Mouse (Mus musculus) limb, embryonic 12.5 days (tissue): ENCODE results near the gene S100a2. TPM values are rescaled to one million over a fixed set of nuclear protein-coding genes. Genes with fewer than 3 reads are reported as not detected.

Experiments
- ATAC-seq: fragments of 200-750 bp; cut with Nextera tagmentation; 2 replicates; pipeline ENCODE4 v1.8.0; 2017; ENCODE audit warnings: low read depth, moderate TSS enrichment; ENCODE audit not compliant: insufficient number of reproducible peaks, insufficient read depth, low FRiP score, low TSS enrichment
- H3K27ac ChIP-seq: fragments of 300-500 bp; sonication (generic); 2 replicates; pipeline ENCODE4 v1.5.1; 2016; ENCODE audit warnings: mild to moderate bottlenecking, moderate library complexity
- H3K27me3 ChIP-seq: fragments of 300-500 bp; sonication (generic); 2 replicates; pipeline ENCODE4 v1.6.1; 2016; ENCODE audit warnings: mild to moderate bottlenecking, moderate library complexity
- H3K36me3 ChIP-seq: fragments of 300-500 bp; sonication (generic); 2 replicates; pipeline ENCODE4 v1.6.1; 2016; ENCODE audit warnings: mild to moderate bottlenecking, moderate library complexity
- H3K4me1 ChIP-seq: fragments of 300-500 bp; sonication (generic); replicated peaks from 2 replicates; pipeline ENCODE4 v1.6.1; 2016
- H3K4me2 ChIP-seq: fragments of 300-500 bp; sonication (generic); 2 replicates; pipeline ENCODE4 v1.6.1; 2016; ENCODE audit warnings: mild to moderate bottlenecking, moderate library complexity
- H3K4me3 ChIP-seq: fragments of 300-500 bp; sonication (generic); replicated peaks from 2 replicates; pipeline ENCODE4 v1.5.1; 2016; ENCODE audit warnings: mild to moderate bottlenecking
- H3K9ac ChIP-seq: fragments of 300-500 bp; sonication (generic); replicated peaks from 2 replicates; pipeline ENCODE4 v1.6.1; 2016; ENCODE audit warnings: mild to moderate bottlenecking, moderate library complexity
- H3K9me3 ChIP-seq: fragments of 300-500 bp; sonication (generic); 2 replicates; pipeline ENCODE4 v1.6.1; 2016; ENCODE audit warnings: mild to moderate bottlenecking, moderate library complexity
- WGBS: fragments of 180-500 bp; shearing (Covaris S2); methylation state at CpG from one replicate; pipeline ENCODE4 v1.1.7; 2016; 5-methylcytosine and 5-hydroxymethylcytosine counted together
- polyA plus RNA-seq: library from polyadenylated mRNA; unstranded; fragments of >200 nt; fragmentation: Nextera tagmentation; extraction: Ambion mirVana; gene quantifications from 2 replicates; pipeline ENCODE4 v1.2.1, GENCODE M21; 2016

Gene S100a2
- polyA plus RNA-seq, 1 experiment from 2014 or later: not detected

- H3K4me3 ChIP-seq: no peak overlapping the region
- H3K27ac ChIP-seq: no peak overlapping the region
- peaks cover 10% of the 10 kb centered on the region for H3K4me1 ChIP-seq
- no peak overlapping the region for H3K9ac ChIP-seq
- H3K9me3 ChIP-seq: no peaks in the 10 kb centered on the region
- ATAC-seq: no peak
- H3K36me3 ChIP-seq: no peaks in the 10 kb centered on the region
- H3K4me2 ChIP-seq: no peak overlapping the region
- 94% methylated on average over 5 of the region's 5 CpGs for WGBS
- H3K27me3 ChIP-seq: no peaks in the 10 kb centered on the region
Measured at GRCm38 (mm10) chr3:90581141-90581540, 8.9 kb upstream of the S100a2 start.

DNA sequence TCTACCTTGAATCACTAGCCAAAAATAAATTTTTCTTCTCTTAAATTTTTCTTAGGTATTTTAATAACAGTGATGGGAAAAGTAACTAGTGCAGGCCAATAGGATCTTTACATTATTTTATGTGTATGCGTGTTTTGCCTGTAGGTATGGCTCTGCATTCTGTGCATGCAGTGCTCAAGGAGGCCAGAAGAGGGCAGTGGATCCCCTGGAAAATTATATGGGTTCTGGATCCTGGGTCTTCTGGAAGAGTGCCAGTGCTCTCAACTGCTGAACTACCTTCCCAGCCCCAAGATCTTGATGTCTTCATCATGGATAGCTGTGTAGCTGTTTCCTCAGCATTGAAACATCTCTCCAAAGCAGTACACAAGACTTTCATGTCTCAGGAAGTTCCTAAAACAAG lies 7.9 kb upstream of the S100a2 start:
- 100% methylated on average over 1 of the region's 1 CpGs for WGBS
- no peaks in the 10 kb centered on the region for H3K36me3 ChIP-seq

GRCm38 (mm10) chr3:90582556-90582955 lies 7.5 kb upstream of the S100a2 start:
- no peak for ATAC-seq
- WGBS: 80% methylated on average over 4 of the region's 4 CpGs

More for the DNA sequence above, 7.9 kb upstream of the S100a2 start:
- Histone ChIP-seq H3K9me3 (no peaks in the 10 kb centered on the region), H3K4me3 (no peak overlapping the region), H3K27me3 (no peaks in the 10 kb centered on the region), H3K27ac (no peak overlapping the region), H3K4me2 (no peak overlapping the region), H3K9ac (no peak overlapping the region), H3K4me1 (peaks cover 10% of the 10 kb centered on the region)
- no peak for ATAC-seq

DNA sequence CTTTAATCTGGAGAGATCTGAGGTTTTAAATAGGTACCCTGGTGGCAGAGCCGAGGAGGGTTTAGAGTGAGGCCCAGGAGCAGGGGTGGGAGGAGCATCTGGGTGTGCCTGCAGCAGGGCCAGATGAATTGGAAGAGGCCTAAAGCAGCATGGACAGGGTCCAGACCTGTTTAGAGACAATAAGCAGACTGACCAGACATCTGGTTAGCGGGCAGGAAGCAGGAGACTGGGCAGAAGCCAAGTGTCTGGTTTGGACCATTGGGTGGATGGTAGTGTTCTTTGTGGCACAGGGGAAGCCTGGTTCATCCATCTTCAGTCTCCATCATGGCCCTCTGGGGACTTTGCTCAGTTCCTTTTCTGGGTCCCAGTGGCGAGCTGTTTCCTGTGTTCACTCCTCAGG lies 6.2 kb upstream of the S100a2 start:
- ATAC-seq: no peak
- 43% methylated on average over 3 of the region's 3 CpGs for WGBS
- H3K9ac ChIP-seq: no peak overlapping the region

More at GRCm38 (mm10) chr3:90582556-90582955, 7.5 kb upstream of the S100a2 start:
- Histone ChIP-seq H3K9me3 (no peaks in the 10 kb centered on the region), H3K36me3 (no peaks in the 10 kb centered on the region), H3K4me1 (peaks cover 10% of the 10 kb centered on the region), H3K9ac (no peak overlapping the region), H3K4me3 (no peak overlapping the region), H3K27me3 (no peaks in the 10 kb centered on the region), H3K4me2 (no peak overlapping the region), H3K27ac (no peak overlapping the region)

GRCm38 (mm10) chr3:90585595-90585994 lies 4.5 kb upstream of the S100a2 start:
- H3K4me1 ChIP-seq: peaks cover 4% of the 10 kb centered on the region
- no peak overlapping the region for H3K4me2 ChIP-seq
- H3K36me3 ChIP-seq: no peaks in the 10 kb centered on the region
- no peak overlapping the region for H3K4me3 ChIP-seq
- H3K9ac ChIP-seq: no peak overlapping the region
- H3K9me3 ChIP-seq: no peaks in the 10 kb centered on the region
- no peak overlapping the region for H3K27ac ChIP-seq
- ATAC-seq: peak; percentile 27
- WGBS: 28% methylated on average over 5 of the region's 5 CpGs
- no peaks in the 10 kb centered on the region for H3K27me3 ChIP-seq

More for the DNA sequence above, 6.2 kb upstream of the S100a2 start:
- no peak overlapping the region for H3K27ac ChIP-seq
- H3K4me3 ChIP-seq: no peak overlapping the region
- no peaks in the 10 kb centered on the region for H3K9me3 ChIP-seq
- peaks cover 10% of the 10 kb centered on the region for H3K4me1 ChIP-seq
- H3K36me3 ChIP-seq: no peaks in the 10 kb centered on the region
- no peak overlapping the region for H3K4me2 ChIP-seq
- H3K27me3 ChIP-seq: no peaks in the 10 kb centered on the region

DNA sequence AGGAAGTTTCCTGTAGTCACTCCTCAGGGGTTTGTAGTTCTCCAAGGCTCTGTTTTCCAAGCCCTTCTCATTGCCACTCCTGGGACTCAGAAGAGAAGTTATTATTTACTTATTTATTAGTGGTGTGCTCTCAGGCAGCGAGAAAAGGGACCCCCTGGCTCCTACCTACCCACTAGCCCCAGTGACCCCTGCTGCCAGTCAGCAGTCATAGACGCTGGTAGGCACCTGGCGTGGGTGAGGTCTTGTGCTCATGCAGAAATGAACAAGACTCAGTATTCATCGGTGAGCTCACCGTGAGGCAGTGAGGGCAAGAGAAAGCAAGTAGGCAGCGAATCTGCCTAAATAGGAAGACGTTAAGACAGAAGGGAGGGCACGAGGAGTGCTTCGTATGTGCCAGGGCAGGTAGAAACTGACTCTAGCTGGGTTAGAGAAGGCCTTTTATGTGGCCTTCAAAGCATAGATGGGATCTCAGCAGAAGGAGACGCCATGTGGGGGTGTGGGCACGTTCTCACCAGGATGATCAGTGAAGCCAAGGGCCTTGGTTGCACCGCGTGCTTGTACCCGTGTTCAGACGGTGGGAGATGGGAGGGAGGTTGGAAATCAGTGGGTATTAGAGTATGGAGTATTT lies 3.9 kb upstream of the S100a2 start:
- no peak overlapping the region for H3K4me2 ChIP-seq
- no peak overlapping the region for H3K4me3 ChIP-seq
- whole genome bisulfite sequencing: 85% methylated on average over 15 of the region's 15 CpGs
- no peaks in the 10 kb centered on the region for H3K36me3 ChIP-seq
- H3K27me3 ChIP-seq: no peaks in the 10 kb centered on the region
- ATAC-seq: no peak
- no peaks in the 10 kb centered on the region for H3K9me3 ChIP-seq
- peaks cover 4% of the 10 kb centered on the region for H3K4me1 ChIP-seq
- no peak overlapping the region for H3K9ac ChIP-seq
- H3K27ac ChIP-seq: no peak overlapping the region

DNA sequence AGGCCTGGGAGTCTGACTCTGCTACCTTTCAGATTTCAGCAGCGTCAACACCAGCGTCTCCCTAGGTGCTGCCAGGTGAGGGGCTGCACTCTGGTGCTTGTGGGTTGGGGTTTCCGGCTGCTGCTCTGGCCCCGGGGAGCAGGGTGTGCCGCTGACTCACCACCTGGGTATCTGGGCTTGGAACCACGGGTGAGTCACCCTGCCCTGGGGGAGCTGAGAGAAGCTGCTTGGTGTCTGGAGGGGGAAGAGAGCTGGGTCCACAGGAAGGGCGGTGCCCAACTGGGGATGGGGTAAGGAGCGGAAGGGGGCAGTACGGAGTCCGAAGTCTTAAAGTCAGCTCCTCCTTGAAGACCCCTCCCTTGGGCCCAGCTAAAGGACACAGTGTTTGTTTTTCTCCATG lies 3.1 kb upstream of the S100a2 start:
- Histone ChIP-seq H3K27me3 (no peaks in the 10 kb centered on the region), H3K36me3 (no peaks in the 10 kb centered on the region), H3K4me3 (no peak overlapping the region), H3K4me2 (no peak overlapping the region), H3K4me1 (peaks cover 4% of the 10 kb centered on the region), H3K27ac (no peak overlapping the region), H3K9me3 (no peaks in the 10 kb centered on the region), H3K9ac (no peak overlapping the region)
- no peak for ATAC-seq
- 64% methylated on average over 10 of the region's 10 CpGs for whole genome bisulfite sequencing

DNA sequence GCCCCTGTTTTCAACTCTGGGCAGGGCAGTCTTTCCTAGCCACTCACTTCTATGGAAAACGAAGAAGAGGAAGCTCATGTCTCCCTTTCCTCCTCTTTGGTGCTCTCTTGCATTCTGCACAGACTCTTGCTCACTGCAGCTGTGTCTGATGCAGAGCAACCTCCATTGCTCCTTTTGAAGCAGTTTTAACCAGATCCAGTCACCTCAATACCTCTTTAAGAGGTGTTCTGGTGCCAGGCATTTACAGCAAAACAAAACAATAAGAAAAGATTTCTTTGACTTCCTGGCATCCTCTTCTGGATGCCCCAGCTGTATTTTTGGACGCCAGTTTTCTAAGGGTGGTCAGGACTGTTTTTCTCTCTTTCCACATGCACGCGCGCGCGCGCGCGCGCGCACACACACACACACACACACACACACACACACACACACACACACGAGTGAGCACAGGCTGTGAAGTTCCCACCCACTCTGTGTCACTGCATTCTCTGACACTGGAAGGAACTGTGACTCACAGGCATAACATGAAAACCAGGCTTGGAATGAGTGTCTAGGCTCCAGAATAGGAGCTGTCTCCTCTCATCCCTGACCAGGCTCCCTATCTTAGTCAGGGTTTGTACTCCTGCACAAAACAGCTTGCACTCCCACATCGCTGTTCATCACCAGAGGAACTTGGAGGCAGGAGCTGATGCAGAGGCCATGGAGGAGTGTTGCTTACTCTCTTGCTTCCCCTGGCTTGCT lies 2.5 kb upstream of the S100a2 start:
- no peaks in the 10 kb centered on the region for H3K27me3 ChIP-seq
- H3K9me3 ChIP-seq: no peaks in the 10 kb centered on the region
- no peak overlapping the region for H3K4me2 ChIP-seq
- H3K27ac ChIP-seq: no peak overlapping the region
- H3K4me1 ChIP-seq: peaks cover 4% of the 10 kb centered on the region
- H3K9ac ChIP-seq: no peak overlapping the region
- ATAC-seq: no peak
- H3K36me3 ChIP-seq: no peaks in the 10 kb centered on the region
- H3K4me3 ChIP-seq: no peak overlapping the region
- WGBS: 90% methylated on average over 14 of the region's 14 CpGs

- H3K27ac ChIP-seq: no peak overlapping the region
- no peak overlapping the region for H3K4me3 ChIP-seq
- H3K9me3 ChIP-seq: peaks cover 6% of the 10 kb centered on the region; the same call in 1 of the 2 replicates
- no peaks in the 10 kb centered on the region for H3K27me3 ChIP-seq
- no peak for ATAC-seq
- H3K4me2 ChIP-seq: no peak overlapping the region
- WGBS: 76% methylated on average over 6 of the region's 6 CpGs
- no peaks in the 10 kb centered on the region for H3K36me3 ChIP-seq
- H3K9ac ChIP-seq: no peak overlapping the region
- H3K4me1 ChIP-seq: peaks cover 4% of the 10 kb centered on the region; the same call in 1 of the 2 replicates
Measured at GRCm38 (mm10) chr3:90589390-90589789, 657 bp upstream of the S100a2 start.

- Histone ChIP-seq H3K27ac (no peak overlapping the region), H3K36me3 (no peaks in the 10 kb centered on the region), H3K4me1 (no peaks in the 10 kb centered on the region), H3K9me3 (peaks cover 6% of the 10 kb centered on the region; the same call in 1 of the 2 replicates), H3K4me3 (no peak overlapping the region), H3K9ac (no peak overlapping the region), H3K27me3 (no peaks in the 10 kb centered on the region), H3K4me2 (no peak overlapping the region)
- ATAC-seq: no peak
- WGBS: 48% methylated on average over 1 of the region's 1 CpGs
Measured at GRCm38 (mm10) chr3:90594466-90594865, 4.4 kb downstream of the S100a2 start.

GRCm38 (mm10) chr3:90595556-90595955 lies 5.5 kb downstream of the S100a2 start:
- H3K4me3 ChIP-seq: no peak overlapping the region
- ATAC-seq: no peak
- H3K36me3 ChIP-seq: no peaks in the 10 kb centered on the region
- no peak overlapping the region for H3K9ac ChIP-seq
- no peaks in the 10 kb centered on the region for H3K27me3 ChIP-seq
- H3K4me2 ChIP-seq: no peak overlapping the region
- peaks cover 6% of the 10 kb centered on the region; the same call in 1 of the 2 replicates for H3K9me3 ChIP-seq
- 78% methylated on average over 5 of the region's 5 CpGs for WGBS
- H3K27ac ChIP-seq: no peak overlapping the region
- no peaks in the 10 kb centered on the region for H3K4me1 ChIP-seq
